Mouse (Mus musculus): ENCODE measurements around the gene Mllt10. TPM values are rescaled to one million over a fixed set of nuclear protein-coding genes. Genes with fewer than 3 reads are reported as not detected.

Mllt10 gene
- total RNA-seq, 2 experiments from 2014 or later = 62.2 to 64.8 TPM

- no peak for DNase-seq (ENCODE audit: low spot score in 2 of 2)
Observed at GRCm38 (mm10) chr2:18050541-18050985, 4.5 kb upstream of the Mllt10 start.

- no peak for DNase-seq (ENCODE audit: low spot score in 2 of 2)
Observed at GRCm38 (mm10) chr2:18051026-18051830, 3.8 kb upstream of the Mllt10 start.

DNA sequence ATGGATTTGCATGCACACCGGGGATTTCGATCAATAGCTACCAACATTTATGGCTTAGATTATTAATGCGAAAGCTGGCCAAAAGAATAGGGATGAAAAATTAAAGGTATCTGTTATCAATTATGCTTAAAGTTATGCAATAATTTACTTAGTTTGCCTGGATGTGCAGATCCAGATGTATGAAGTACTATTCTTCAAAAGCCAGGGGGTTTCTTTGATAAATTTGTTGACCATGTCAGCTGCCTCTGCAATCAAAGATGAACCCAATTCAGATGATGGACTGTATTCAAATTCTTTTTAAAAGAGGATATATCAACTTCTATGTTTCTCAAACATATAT is 3.2 kb upstream of the Mllt10 start:
- DNase-seq (ENCODE audit: low spot score in 2 of 2) = no peak

DNA sequence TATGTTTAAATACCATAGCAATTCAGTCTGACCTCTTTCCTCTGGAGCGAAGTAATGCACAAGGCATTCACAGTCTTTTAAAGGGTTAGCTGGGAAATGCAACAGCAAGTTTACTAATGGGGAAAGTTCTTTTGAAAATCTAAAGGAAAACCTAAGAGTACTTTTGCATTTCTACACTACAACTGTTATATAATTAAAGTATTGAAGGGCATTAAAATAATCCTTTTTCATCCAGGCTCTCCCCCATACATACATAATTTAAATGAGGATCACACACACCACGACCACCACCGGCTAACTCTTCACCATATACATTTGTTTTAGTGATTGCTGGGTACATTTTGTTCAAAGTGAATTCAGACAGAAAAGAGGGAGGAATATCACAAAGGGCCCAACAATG is 2.5 kb upstream of the Mllt10 start:
- DNase-seq (ENCODE audit: low spot score in 2 of 2) = no peak

GRCm38 (mm10) chr2:18053243-18053950 is 1.6 kb upstream of the Mllt10 start:
- DNase-seq (ENCODE audit: low spot score in 2 of 2) = no peak

DNA sequence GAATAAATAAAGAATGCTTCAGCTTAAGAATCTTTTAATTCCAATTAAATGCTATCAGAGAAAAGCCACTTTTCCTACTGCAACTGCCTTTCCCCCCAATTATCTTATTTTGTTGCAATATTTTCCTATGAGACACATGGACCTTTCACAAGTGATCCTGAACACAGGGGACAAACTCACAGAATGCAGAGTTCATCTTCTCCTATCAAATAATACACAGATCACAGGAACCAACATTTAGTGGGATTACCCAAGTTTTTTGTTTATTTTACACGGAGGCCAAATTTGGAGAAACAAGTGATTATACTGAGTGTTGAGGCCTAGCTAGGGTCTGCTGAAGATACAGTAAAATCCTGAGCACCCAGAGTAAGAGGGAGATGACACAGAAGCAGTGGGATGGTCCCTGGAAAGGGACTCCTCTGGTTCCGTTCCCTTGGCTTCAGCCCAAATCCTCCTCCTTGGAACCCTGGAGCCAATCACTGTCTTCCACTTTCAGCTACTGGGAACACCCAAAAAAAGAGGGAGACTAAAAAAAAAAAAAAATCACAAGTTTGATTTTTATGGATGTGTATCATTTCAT is 996 bp upstream of the Mllt10 start:
- no peak for DNase-seq (ENCODE audit: low spot score in 2 of 2)

GRCm38 (mm10) chr2:18055929-18056785 is 1.1 kb downstream of the Mllt10 start:
- peak; percentile 92 to 94 for DNase-seq (ENCODE audit: low spot score in 2 of 2)

DNA sequence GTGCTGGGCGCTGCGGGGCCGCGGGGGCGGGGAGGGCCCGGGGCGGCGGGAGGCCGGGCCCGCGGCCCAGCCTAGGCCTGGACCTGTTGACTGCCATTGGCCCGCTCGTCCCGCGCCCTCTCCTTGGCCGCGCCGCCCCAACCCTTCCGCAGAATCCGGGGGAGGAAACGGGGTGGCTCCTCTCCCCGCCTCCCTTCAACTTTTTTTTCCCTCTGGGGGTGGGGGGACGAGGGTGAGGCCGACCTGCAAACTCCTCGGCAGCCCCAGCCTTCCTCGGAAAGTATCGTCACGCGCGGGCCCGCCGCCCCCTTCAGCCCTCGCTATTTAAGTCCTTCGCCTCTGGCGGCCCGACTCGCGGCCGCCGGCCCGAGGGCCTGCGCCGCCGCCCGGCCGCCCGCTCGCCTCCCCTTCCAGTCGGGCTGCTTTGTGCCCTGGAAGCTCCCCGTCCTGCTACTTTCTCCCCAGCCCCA is 1.8 kb downstream of the Mllt10 start:
- peak; percentile 85 to 94 for DNase-seq (ENCODE audit: low spot score in 2 of 2)

DNA sequence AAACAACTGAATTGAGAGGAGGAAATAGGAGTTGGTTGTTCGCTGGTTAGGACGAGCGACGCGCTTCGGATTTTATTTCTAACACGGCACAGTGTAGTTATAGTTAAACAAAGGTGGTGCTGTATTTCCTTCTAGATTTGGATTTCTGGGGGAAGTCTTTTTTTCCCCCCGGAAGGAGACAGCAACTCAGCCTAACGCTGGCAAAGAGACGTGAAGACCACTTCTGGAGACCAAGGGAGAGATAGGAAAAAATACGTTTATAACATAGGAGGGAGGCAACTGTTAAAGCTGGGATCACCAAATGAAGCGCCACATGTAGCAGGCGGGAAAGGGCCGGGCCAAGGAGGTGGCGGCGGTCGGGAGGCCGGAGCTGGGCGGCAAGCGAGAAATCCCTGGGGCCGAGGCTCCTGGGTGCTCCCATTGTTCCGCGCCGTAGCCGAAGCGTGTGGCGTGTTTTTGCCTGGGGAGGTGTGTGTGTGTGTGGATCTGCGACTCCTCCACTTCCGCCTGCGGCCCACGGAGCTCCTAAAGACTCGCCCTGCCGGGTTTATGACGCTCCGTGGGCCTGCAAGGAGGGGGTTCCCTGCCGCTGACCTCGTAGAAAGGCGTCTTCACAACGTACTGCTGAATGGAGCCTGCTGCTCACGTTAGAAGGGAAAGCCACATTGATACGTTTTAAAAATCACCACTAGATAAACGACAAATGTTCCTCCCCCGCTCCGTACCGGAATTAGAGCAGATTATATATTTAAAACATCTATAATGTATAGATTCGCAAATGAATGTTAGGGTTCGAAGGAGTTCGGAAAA is 2.5 kb downstream of the Mllt10 start:
- no peak for DNase-seq (ENCODE audit: low spot score in 2 of 2)

- no peak for DNase-seq (ENCODE audit: low spot score in 2 of 2)
Observed at GRCm38 (mm10) chr2:18058146-18058708, 3.2 kb downstream of the Mllt10 start.

DNA sequence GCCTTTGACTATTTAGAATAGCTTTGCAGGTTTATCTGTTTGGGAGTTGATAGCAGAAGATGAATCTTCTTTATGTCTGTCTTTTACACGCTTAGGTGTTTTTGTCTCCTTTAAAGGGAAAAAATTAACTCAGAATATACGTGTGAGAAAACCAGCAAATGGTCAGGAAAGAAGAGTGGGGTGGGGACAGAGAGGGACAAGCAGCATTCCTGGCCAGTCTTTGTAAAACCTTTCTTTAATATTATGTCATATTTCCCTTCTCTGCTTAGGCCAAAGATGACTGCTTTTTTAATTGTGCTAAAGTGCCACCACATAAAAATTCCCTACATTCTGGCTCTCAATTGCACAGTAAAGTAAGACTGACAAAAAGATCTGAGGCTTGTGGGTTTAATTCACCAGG is 4.0 kb downstream of the Mllt10 start:
- DNase-seq (ENCODE audit: low spot score in 2 of 2) = no peak

- DNase-seq (ENCODE audit: low spot score in 2 of 2) = no peak
Observed at GRCm38 (mm10) chr2:18059891-18060290, 4.9 kb downstream of the Mllt10 start.

DNA sequence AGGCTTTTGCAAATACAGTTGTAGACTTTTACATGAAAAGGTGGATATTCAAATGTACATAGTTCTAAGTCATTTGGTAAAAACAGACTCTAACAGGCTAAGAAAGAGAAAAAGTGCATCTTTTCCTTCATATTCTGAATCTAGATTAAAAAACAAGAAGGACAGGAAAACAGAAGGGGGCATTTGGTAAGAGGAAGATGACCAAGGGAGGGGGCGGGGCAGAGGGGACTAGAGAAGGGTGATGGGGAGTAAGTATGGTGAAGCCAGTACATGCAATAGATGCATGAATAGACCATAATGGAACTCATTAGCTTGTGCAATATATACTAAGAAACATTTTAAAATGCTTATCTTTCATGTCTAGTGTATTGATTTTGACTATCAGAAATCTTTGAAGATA is 5.4 kb downstream of the Mllt10 start:
- no peak for DNase-seq (ENCODE audit: low spot score in 2 of 2)

DNA sequence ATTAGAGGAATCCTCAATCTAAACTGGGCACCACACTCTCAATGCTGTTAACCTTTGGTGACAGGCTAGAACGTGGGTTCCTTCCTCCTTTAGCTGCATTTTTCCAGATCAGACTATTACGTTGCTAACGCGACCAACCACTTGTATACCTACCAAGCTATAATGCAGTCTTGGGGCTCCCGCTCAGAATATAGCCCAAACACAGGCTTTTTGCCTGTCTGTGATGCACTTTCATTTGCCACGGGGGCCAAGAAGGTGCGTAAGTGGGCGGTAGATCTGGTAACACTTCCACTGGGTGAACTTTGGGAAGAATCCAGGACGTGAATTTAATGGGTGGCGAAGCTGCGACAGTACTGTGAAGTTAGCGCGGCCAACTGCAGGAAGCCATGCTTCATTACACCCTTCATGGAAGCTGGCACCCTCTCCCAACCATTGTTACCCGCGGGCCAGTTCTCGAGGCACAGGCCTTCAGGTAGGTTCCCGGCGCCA is 8.8 kb downstream of the Mllt10 start:
- no peak for DNase-seq (ENCODE audit: low spot score in 2 of 2)

DNA sequence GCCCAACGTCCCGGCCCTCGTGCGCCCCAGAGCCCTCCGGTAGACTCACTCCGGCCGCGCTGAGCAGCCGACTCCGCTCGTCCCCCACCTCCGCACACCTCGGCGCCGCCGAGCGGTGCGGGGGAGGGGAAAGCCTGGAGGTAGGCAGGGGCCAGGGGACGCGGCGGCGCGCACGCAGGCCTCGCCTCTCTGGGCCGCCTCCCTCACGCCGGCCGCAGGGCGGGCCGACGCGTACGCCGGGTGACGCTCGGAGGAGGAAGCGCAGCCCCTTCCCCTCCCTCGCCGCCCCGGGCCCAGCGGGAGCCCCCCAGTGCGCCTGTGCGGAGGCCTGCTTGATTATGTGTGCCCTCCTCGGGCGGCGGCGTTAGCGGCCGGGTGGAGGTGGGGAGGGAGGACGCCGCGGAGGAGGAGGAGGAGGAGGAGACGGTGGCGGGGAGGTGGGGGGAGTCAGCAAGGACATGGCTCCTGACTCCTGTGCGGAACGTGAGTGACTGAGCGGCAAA is 9.4 kb downstream of the Mllt10 start:
- peak; percentile 76 to 84 for DNase-seq (ENCODE audit: low spot score in 2 of 2)

- DNase-seq (ENCODE audit: low spot score in 2 of 2) = peak; percentile 51 to 61
Observed at GRCm38 (mm10) chr2:18064941-18065707, 10.1 kb downstream of the Mllt10 start.

GRCm38 (mm10) chr2:18065708-18066030 is 10.6 kb downstream of the Mllt10 start:
- no peak for DNase-seq (ENCODE audit: low spot score in 2 of 2)

DNA sequence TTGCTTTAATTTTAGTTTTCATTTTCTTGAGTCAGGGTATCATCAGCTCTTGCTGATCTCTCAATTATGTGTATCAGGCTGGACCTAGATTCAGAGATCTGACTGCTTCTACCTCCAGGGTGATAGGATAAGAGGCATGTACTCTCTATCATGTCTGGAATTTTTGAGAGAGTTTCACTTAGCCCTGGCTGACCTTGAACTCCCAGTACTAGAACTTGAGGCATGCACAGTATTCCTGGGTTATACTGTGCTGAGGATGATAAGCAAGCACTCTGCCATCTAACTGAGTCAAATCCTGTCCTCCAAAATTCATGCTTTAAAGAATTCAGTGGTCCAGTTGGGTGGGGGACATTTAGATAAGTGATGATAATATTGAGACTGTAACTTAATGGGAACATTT is 11.4 kb downstream of the Mllt10 start:
- no peak for DNase-seq (ENCODE audit: low spot score in 2 of 2)
